Mouse (Mus musculus) intestine, embryonic 16.5 days (tissue): ENCODE measurements at regions not wholly inside any gene's neighbourhood (a gene's known extent, or its start where the extent isn't known, plus 50 kb on each side); places are given as distances from the start of the nearest gene placed in this dataset.
"Not testable (repeated sequence)": the region's sequence is repeated elsewhere in the genome, so short reads cannot be mapped to it uniquely, and the experiment has no call there.

Experiments
- ATAC-seq: fragments of 200-750 bp; cut with Nextera tagmentation; 2 replicates; pipeline ENCODE4 v1.8.0; 2017; ENCODE audit warnings: moderate TSS enrichment, moderate library complexity
- H3K27ac ChIP-seq: fragments of 300-500 bp; sonication (generic); 2 replicates; pipeline ENCODE4 v1.5.1; 2014; ENCODE audit warnings: mild to moderate bottlenecking, low read length
- H3K27me3 ChIP-seq: fragments of 300-500 bp; sonication (generic); replicated peaks from 2 replicates; pipeline ENCODE4 v1.6.1; 2014; ENCODE audit warnings: low read length, control low read depth, mixed read lengths; ENCODE audit not compliant: control insufficient read depth, insufficient read depth
- H3K36me3 ChIP-seq: fragments of 300-500 bp; sonication (generic); 2 replicates; pipeline ENCODE4 v1.6.1; 2014; ENCODE audit warnings: low read length, control low read depth; ENCODE audit not compliant: control insufficient read depth, insufficient read depth
- H3K4me1 ChIP-seq: fragments of 300-500 bp; sonication (generic); 2 replicates; pipeline ENCODE4 v1.6.1; 2014; ENCODE audit warnings: low read length, control low read depth, mixed read lengths; ENCODE audit not compliant: control insufficient read depth, insufficient read depth
- H3K4me2 ChIP-seq: fragments of 300-500 bp; sonication (generic); 2 replicates; pipeline ENCODE4 v1.6.1; 2014; ENCODE audit warnings: low read depth, low read length, control low read depth
- H3K4me3 ChIP-seq: fragments of 300-500 bp; sonication (generic); 2 replicates; pipeline ENCODE4 v1.5.1; 2014; ENCODE audit warnings: mild to moderate bottlenecking, low read length
- H3K9ac ChIP-seq: fragments of 300-500 bp; sonication (generic); 2 replicates; pipeline ENCODE4 v1.6.1; 2014; ENCODE audit warnings: low read depth, low read length
- H3K9me3 ChIP-seq: fragments of 300-500 bp; sonication (generic); 2 replicates; pipeline ENCODE4 v1.6.1; 2016; ENCODE audit warnings: low read length, control low read depth; ENCODE audit not compliant: control insufficient read depth
- WGBS: fragments of 180-500 bp; shearing (Covaris S2); extraction: QIAGEN DNeasy Blood & Tissue Kit; methylation state at CpG from one replicate; pipeline ENCODE4 v1.1.7; 2014; 5-methylcytosine and 5-hydroxymethylcytosine counted together

DNA sequence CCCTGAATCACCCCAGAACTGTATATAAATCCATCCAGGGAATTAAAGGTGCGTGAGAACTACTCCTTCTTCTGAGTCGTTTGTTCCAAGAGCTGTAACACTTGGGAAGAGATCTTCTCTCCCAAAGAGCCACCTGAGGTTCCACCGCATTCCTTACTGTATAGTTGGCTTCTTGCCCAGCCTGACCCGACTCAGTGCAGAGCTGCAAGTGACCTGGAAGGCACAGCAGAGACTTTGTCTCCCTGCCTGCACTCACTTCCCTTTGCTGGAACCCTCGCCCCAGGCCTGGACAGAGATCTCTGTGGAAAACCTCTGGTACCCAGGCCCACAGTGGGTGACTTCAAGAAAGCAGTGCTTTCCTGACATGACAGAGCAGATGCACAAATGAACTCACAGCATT, 83.6 kb upstream of the Zfp706 start:
- H3K4me2 ChIP-seq, H3K9ac ChIP-seq, H3K4me3 ChIP-seq, H3K9me3 ChIP-seq, H3K4me1 ChIP-seq, H3K27me3 ChIP-seq, H3K27ac ChIP-seq, H3K36me3 ChIP-seq, ATAC-seq: not testable (repeated sequence)
- 65% methylated on average over 5 of the region's 5 CpGs for WGBS

DNA sequence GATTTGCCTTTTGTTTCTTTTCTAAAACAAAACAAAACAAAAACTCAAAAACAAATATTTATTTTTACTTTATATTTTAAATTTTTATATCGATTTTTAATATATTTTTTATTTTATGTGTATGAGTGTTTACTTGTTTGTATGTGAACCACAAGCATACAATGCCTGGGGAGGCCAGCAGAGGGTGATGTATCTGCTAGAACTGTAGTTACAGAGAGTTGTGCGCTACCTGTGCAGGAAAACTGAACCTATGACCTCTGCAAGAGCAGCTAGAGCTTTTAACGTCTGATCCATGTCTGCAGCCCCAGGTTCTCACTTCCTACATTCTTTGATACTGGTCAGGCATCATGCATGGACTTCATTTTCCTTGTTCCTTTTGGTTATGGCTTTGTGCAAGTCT, 76.2 kb upstream of the Zfp706 start:
- Histone ChIP-seq H3K4me2 (no peak overlapping the region), H3K27me3 (no peaks in the 10 kb centered on the region), H3K27ac (no peak overlapping the region), H3K4me3 (no peak overlapping the region), H3K9me3 (no peaks in the 10 kb centered on the region; the same call in 1 of the 2 replicates), H3K4me1 (no peaks in the 10 kb centered on the region), H3K36me3 (no peaks in the 10 kb centered on the region), H3K9ac (no peak overlapping the region)
- ATAC-seq: no peak
- WGBS: 85% methylated on average over 3 of the region's 3 CpGs

DNA sequence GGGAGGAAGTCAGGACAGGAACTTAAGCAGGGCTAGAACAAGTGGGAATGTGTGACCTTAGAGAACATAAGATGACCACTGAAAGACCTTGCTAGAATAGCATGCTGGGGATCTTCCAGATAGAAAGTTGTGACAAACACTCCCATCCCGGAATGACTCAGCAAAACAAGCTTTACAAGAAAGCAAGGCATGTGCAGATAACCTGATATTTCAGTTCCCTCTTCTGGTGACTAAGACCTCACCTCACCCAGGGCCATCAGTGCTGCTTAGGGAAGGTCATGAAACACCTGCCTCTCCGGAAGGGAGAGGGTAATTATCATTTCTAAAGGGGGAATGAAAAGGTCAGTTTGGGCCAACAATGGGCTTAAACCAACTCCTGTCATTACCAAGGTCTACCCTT, 74.3 kb upstream of the Zfp706 start:
- Histone ChIP-seq H3K4me1 (no peaks in the 10 kb centered on the region), H3K36me3 (no peaks in the 10 kb centered on the region), H3K9me3 (no peaks in the 10 kb centered on the region; the same call in 1 of the 2 replicates), H3K27ac (no peak overlapping the region), H3K4me3 (no peak overlapping the region), H3K4me2 (no peak overlapping the region), H3K27me3 (no peaks in the 10 kb centered on the region), H3K9ac (no peak overlapping the region)
- WGBS: 77% methylated on average over 2 of the region's 2 CpGs
- ATAC-seq: no peak

DNA sequence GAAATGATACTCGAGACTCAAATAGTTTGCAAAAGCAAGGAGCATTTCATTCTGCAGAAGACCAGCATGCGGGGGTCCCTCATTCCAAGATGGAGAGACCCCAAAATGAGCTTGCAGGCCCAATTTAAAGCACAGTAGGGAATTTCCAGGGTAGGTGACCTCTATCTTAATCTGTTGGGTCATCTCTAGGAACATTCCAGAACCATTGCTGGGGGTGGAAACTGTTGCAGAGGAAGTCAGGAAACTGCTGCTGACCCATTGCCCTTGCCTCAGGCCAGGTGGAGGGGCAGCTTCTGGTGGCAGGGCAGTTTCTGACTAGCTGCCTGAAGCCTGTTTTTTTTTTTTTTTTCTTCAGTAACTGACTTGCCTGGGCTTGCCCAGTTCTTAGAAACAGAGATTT, 73.4 kb upstream of the Zfp706 start:
- H3K36me3 ChIP-seq: no peaks in the 10 kb centered on the region
- no peaks in the 10 kb centered on the region; the same call in 1 of the 2 replicates for H3K9me3 ChIP-seq
- no peaks in the 10 kb centered on the region for H3K4me1 ChIP-seq
- 92% methylated on average over 2 of the region's 2 CpGs for WGBS
- H3K27ac ChIP-seq: no peak overlapping the region
- no peak overlapping the region for H3K4me2 ChIP-seq
- H3K9ac ChIP-seq: no peak overlapping the region
- H3K27me3 ChIP-seq: no peaks in the 10 kb centered on the region
- H3K4me3 ChIP-seq: no peak overlapping the region
- ATAC-seq: no peak

DNA sequence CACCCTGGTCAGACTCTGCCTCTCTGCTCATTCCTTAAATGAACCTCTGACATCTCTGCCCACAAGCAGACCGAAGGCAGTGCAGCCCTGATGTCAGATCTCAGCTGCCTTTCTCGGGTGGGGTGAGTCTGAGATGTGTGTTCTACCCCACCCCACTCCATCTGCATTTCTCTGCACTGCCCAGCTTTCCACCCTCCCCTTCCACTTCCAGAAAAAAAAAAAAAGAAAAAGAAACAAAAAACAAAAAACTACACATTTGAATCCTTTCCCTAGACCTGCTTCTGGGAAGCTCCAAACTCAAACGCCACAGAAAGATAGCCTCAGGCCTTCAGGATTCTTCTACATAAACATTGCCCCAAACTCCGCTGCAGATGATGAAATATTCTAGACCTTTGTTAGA, 72.8 kb upstream of the Zfp706 start:
- 89% methylated on average over 4 of the region's 4 CpGs for WGBS
- no peaks in the 10 kb centered on the region; the same call in 1 of the 2 replicates for H3K9me3 ChIP-seq
- ATAC-seq: no peak
- no peaks in the 10 kb centered on the region for H3K27me3 ChIP-seq
- no peaks in the 10 kb centered on the region for H3K4me1 ChIP-seq
- H3K27ac ChIP-seq: no peak overlapping the region
- no peaks in the 10 kb centered on the region for H3K36me3 ChIP-seq
- H3K4me3 ChIP-seq: no peak overlapping the region
- H3K4me2 ChIP-seq: no peak overlapping the region
- H3K9ac ChIP-seq: no peak overlapping the region

DNA sequence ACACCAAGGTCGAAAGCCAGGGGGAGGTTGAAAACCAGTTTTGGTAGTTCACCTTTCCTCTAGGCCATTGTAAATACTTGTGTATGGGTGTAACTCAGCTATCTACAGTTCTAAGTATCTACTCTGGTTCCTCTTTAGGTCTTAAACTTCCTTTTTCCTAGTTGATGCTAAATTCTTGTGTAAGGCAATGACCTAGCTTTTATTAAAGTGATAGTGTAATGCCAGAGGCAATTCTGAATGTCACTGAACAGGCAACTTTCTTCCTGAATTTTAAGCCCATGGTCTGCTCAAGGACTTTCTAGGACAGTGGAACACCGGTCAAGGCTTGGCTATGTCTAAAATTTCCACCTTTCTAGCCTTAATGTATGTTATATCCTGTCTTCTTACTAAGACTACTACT, 66.6 kb upstream of the Zfp706 start:
- not testable (repeated sequence) for H3K27me3 ChIP-seq, H3K27ac ChIP-seq, ATAC-seq, H3K4me2 ChIP-seq, H3K9ac ChIP-seq, H3K4me1 ChIP-seq, H3K4me3 ChIP-seq, H3K36me3 ChIP-seq, H3K9me3 ChIP-seq
- 92% methylated on average over 2 of the region's 2 CpGs for WGBS

DNA sequence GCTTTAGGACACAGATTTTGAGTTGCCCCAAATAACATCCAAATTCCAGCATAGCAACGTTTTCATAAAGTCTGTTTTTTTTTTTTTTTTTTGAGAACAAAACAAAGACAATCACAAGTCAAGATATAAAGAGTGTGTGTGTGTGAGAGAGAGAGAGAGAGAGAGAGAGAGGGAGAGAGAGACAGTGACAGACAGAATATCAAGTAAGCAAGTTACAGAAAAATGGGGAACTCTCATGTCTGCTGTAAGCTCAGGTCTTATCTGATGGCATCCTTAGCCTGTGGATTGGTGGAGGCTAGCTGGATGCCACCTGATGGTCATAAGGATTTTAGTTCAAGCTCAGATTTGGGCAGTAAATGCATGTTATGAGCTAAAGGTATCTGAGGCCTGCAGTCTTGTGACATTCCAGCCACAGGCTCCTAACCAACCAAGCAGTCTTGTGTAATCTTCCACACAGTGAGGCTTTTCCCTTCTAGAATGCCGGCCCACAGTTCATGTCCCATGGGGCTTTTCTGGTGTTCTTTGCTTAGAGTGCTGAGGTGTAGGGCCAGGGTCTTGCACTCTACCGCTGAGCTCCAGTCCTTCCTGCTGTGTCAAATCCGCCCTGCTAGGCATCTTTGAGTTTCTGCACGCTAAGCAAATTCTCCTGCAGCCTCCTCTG, 64.8 kb upstream of the Zfp706 start:
- Histone ChIP-seq H3K36me3 (no peaks in the 10 kb centered on the region), H3K27me3 (no peaks in the 10 kb centered on the region), H3K4me3 (no peak overlapping the region), H3K27ac (no peak overlapping the region), H3K4me1 (no peaks in the 10 kb centered on the region), H3K9me3 (no peaks in the 10 kb centered on the region), H3K4me2 (no peak overlapping the region), H3K9ac (no peak overlapping the region)
- ATAC-seq: no peak
- 77% methylated on average over 5 of the region's 5 CpGs for WGBS

DNA sequence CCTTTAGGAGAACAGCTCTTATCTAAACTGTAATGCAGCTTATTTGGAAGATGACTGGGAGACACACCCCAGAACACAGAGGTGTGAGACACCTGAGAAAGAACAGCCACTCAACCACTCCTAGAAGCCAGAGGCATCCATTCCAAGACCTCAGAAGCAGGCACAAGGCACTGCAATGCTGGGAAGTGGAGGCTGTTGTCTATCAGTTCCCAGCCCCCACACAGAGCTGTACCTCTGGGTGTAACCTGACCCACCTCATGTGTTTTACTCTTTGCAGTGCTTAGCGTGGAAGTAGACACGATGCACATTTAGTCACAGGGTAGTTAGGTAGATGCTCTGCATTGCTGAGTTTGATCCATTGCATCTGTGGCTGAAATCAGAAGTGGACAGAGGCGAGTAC, 62.6 kb upstream of the Zfp706 start:
- Histone ChIP-seq H3K9ac (no peak overlapping the region), H3K4me3 (no peak overlapping the region), H3K27ac (no peak overlapping the region), H3K36me3 (no peaks in the 10 kb centered on the region), H3K27me3 (no peaks in the 10 kb centered on the region), H3K4me2 (no peak overlapping the region), H3K9me3 (no peaks in the 10 kb centered on the region), H3K4me1 (no peaks in the 10 kb centered on the region)
- 50% methylated on average over 3 of the region's 3 CpGs for WGBS
- no peak for ATAC-seq

DNA sequence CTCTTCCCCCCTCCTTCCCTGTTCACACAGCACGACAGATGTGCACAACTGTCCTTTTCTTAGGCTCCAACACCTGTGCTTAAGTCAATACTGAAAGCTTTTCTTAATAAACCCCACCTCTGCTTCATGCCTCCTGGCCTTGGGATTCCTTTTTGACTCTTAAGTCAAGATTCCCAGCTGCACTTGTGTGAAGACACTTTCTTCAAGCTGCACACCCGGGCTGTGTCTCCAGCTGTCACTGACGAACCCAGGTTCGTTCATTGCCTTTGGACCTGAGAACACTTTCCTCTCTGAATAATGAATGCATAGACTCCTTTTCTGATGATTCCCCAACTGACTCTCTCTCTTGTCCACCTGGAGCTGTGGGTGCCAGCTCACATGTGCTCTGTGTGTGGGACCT, 59.8 kb upstream of the Zfp706 start:
- Histone ChIP-seq H3K27me3 (no peaks in the 10 kb centered on the region), H3K36me3 (no peaks in the 10 kb centered on the region), H3K27ac (no peak overlapping the region), H3K4me3 (no peak overlapping the region), H3K9ac (no peak overlapping the region), H3K4me2 (no peak overlapping the region), H3K4me1 (no peaks in the 10 kb centered on the region), H3K9me3 (no peaks in the 10 kb centered on the region)
- ATAC-seq: no peak
- WGBS: 65% methylated on average over 4 of the region's 4 CpGs

DNA sequence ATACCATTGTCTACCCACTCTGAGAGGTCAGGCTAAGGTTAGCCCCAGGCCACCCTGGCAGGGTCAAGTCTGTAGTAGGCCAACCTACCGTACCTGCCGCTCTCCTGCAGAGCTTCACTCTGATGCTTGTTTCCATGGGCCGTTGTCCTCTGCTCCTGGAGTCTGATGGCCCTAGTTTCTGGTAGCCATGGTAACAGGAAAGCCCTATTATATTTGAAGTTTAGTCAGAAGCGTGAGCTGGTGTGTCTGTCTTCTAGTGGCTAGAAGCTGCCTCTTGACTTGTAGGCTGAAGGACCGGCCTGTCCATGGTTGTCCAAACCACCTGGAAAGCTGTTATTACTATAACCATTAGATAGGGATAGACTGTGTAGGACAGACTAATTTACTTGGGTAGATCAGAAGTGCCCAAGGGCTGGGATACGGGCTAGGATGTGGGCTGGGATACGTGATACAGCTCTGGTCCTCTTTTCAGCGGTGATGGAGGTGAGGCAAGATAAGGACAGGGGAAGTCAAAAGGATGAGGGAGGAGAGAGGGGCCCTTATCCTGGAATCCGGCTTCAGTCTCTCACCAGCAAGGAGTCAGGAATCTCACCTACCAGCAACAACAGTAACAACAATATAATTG, 58.5 kb upstream of the Zfp706 start:
- Histone ChIP-seq H3K27me3 (no peaks in the 10 kb centered on the region), H3K4me1 (no peaks in the 10 kb centered on the region), H3K9ac (no peak overlapping the region), H3K4me2 (no peak overlapping the region), H3K36me3 (no peaks in the 10 kb centered on the region), H3K27ac (no peak overlapping the region), H3K9me3 (no peaks in the 10 kb centered on the region), H3K4me3 (no peak overlapping the region)
- ATAC-seq: no peak
- 87% methylated on average over 9 of the region's 9 CpGs for WGBS
